Mouse (Mus musculus): ENCODE measurements around the gene Gm5127.

DNA sequence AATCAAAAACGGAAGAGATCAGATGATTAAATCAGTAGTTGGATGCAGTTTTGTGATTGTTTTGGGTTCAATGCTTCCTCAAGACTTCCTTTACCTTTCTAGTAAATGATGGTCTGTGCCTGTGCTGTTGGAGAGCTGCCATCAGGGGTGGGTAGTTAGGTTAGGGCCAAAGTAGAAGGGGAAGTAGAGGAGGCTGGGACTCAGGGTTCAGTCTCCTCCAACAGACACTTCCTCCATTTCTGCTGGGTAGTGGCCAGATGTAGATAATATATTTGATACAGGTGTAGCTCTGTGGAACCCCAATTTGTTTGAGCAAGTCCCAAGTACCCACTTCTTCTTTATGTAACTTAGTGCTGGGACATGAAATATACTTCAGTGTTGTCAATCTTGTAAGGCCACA is 12.9 kb downstream of the Gm5127 start:
- TF ChIP-seq CTCF (IDR thresholded peaks at IDR 0.05; ENCODE audit: control insufficient read depth, insufficient read depth, low read length) (no peak), POLR2A (IDR thresholded peaks at IDR 0.05; ENCODE audit: borderline replicate concordance, control insufficient read depth, low read depth, low read length) (no peak)
